Mouse (Mus musculus): ENCODE measurements at regions not wholly inside any gene's neighbourhood (a gene's known extent, or its start where the extent isn't known, plus 50 kb on each side); places are given as distances from the start of the nearest gene placed in this dataset.

GRCm38 (mm10) chr10:43817522-43818198 is 83.9 kb downstream of the Qrsl1 start:
- TF ChIP-seq CTCF (IDR thresholded peaks at IDR 0.05; ENCODE audit: control insufficient read depth, insufficient read depth, insufficient replicate concordance, low read depth, low read length): no peak
- no peak for TF ChIP-seq POLR2A (IDR thresholded peaks at IDR 0.05; ENCODE audit: control insufficient read depth, low read depth, low read length)
